Mouse (Mus musculus) CD4-positive, CD25-positive, alpha-beta regulatory T cell, adult 4 months (primary cell): ENCODE data around the gene Ar. TPM values are rescaled to one million over a fixed set of nuclear protein-coding genes. Genes with fewer than 3 reads are reported as not detected.

Experiments
- ATAC-seq: one replicate; pipeline ENCODE4 v1.8.0; 2017
- polyA plus RNA-seq, 2 experiments: library from polyadenylated mRNA; unstranded; fragments of 100-300 nt; shearing (Covaris generic); gene quantifications; one replicate each; pipeline ENCODE4 v1.2.1; 2017

Gene Ar
- 1 to 10 TPM; 3.3 to 4.3 TPM for polyA plus RNA-seq

DNA sequence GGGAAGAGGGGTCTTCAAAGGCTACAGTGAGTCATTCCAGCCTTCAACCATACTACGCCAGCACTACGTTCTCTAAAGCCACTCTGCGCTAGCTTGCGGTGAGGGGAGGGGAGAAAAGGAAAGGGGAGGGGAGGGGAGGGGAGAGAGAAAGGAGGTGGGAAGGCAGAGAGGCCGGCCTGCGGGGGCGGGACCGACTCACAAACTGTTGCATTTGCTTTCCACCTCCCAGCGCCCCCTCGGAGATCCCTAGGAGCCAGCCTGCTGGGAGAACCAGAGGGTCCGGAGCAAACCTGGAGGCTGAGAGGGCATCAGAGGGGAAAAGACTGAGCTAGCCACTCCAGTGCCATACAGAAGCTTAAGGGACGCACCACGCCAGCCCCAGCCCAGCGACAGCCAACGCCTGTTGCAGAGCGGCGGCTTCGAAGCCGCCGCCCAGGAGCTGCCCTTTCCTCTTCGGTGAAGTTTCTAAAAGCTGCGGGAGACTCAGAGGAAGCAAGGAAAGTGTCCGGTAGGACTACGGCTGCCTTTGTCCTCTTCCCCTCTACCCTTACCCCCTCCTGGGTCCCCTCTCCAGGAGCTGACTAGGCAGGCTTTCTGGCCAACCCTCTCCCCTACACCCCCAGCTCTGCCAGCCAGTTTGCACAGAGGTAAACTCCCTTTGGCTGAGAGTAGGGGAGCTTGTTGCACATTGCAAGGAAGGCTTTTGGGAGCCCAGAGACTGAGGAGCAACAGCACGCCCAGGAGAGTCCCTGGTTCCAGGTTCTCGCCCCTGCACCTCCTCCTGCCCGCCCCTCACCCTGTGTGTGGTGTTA lies at the start of gene Ar:
TSS of gene Ar (plus strand) at position 239 of the 812 bp plus-strand sequence.
- peak; percentile 68 for ATAC-seq

DNA sequence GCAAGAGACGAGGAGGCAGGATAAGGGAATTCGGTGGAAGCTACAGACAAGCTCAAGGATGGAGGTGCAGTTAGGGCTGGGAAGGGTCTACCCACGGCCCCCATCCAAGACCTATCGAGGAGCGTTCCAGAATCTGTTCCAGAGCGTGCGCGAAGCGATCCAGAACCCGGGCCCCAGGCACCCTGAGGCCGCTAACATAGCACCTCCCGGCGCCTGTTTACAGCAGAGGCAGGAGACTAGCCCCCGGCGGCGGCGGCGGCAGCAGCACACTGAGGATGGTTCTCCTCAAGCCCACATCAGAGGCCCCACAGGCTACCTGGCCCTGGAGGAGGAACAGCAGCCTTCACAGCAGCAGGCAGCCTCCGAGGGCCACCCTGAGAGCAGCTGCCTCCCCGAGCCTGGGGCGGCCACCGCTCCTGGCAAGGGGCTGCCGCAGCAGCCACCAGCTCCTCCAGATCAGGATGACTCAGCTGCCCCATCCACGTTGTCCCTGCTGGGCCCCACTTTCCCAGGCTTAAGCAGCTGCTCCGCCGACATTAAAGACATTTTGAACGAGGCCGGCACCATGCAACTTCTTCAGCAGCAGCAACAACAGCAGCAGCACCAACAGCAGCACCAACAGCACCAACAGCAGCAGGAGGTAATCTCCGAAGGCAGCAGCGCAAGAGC lies 1.3 kb downstream of the Ar start:
- ATAC-seq, result peak; percentile 35

DNA sequence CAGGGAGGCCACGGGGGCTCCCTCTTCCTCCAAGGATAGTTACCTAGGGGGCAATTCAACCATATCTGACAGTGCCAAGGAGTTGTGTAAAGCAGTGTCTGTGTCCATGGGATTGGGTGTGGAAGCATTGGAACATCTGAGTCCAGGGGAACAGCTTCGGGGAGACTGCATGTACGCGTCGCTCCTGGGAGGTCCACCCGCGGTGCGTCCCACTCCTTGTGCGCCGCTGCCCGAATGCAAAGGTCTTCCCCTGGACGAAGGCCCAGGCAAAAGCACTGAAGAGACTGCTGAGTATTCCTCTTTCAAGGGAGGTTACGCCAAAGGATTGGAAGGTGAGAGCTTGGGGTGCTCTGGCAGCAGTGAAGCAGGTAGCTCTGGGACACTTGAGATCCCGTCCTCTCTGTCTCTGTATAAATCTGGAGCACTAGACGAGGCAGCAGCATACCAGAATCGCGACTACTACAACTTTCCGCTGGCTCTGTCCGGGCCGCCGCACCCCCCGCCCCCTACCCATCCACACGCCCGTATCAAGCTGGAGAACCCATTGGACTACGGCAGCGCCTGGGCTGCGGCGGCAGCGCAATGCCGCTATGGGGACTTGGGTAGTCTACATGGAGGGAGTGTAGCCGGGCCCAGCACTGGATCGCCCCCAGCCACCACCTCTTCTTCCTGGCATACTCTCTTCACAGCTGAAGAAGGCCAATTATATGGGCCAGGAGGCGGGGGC lies 2.0 kb downstream of the Ar start:
- ATAC-seq, result no peak

DNA sequence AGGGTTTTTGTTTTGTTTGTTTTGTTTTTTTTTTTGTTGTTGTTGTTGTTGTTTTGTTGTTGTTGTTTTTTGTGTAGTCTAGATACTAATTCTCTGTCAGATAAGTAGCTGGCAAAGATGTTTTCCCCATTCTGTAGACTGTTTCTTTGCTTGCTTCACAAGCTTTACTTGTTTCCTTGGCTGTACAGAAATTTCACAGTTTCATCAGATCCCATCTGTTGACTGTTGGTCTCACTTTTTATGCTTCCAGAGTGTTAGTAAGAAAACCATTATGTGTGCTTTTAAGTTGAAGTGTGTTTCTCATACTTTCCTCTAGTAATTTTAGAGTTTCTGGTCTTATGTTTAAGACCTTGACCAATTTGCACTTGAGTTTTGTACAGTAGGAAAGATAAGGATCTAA lies 41.2 kb downstream of the Ar start:
- ATAC-seq, result no peak

DNA sequence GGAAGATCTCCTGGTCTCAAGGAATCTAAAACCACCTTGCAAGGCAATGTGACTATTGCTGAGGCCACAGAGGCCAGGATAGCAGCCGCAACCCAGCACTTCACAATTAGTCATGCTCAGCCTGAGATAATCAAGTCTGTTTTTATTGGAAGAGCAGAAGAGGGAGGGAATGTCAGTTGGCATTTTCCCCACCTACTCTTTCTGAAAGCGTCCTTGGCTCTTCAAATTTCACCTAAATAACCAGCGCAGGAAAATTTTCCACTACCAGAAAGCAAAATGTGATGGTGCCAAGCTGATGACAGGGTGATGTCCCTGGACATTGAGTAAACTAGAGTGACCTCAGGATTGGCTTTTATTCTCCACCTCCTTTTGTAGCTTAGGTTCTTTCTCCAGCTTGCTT lies 57.2 kb downstream of the Ar start:
- no peak for ATAC-seq

DNA sequence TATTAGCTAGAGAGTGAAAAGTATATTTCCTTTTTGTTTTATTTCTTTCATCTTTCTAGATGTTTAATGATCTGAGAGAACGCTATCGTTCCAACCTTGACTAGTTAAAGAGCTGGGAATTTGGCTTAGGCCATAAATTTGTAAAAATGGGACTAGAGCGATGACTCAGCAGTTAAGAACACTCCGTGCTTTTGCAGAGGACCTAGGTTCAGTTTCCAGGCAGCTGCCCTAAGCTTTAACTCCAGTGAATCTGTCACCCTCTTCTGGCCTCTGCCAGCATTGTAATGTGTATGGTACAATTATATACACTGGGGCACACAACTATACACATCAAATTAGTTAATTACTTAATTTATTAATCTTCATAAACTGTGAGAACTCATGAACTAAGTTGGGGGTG lies 58.6 kb downstream of the Ar start:
- ATAC-seq, result no peak

DNA sequence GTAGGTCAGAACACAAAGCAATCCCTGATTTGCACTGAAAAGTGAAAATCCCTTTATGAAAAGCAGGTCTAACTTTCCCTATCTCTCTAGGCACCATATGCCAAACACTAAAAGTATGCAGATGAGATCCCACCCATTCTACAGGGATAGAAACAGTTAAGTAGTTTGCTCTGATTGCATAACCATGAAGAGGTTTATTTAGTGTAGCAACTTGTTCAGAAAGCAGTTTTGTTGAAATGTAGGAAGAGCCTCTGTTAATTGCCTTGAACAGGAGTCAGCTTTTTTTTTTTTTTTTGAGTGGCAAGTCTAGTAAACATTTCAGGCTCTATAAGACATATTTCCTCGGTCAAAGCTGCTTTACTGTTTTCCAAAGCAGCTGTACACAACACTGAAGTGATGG lies 67.5 kb downstream of the Ar start:
- no peak for ATAC-seq

DNA sequence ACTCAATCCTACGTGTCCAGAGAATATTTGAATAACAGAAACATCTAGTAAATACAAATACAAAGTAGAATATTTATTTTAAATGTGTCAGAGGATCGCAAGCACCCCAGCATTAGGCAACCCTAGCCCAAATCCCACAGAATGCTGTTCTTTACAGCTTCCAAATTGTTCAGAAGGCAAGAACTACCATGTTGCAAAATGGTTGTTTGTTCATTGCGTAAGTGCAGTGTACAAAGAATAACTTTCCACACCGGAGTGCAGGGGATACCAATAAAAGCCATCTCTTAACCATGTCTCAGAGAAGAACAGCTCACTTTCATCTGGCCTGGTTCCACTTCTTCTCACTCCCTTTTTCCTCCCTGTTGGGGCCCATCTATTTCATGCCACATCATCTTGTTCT lies 90.4 kb downstream of the Ar start:
- ATAC-seq, result no peak

DNA sequence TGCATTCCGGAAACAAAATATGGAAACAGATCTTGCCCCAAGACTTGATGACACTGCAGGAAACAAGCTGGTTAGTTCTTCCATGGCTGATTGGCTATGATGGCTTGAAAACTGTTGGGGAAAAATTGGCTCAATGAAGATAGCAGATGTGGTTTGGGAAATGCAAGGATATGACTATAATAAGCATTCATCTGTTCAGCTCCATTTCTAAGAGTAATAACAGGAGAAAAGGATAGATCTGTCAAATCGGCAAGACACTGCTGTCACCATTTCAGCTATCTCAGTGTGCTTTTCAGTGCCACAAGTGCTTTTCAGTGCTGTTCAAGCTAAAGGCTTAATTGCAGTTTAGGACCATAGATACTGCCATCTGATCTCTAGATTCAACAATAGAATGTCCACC lies 96.5 kb downstream of the Ar start:
- no peak for ATAC-seq

DNA sequence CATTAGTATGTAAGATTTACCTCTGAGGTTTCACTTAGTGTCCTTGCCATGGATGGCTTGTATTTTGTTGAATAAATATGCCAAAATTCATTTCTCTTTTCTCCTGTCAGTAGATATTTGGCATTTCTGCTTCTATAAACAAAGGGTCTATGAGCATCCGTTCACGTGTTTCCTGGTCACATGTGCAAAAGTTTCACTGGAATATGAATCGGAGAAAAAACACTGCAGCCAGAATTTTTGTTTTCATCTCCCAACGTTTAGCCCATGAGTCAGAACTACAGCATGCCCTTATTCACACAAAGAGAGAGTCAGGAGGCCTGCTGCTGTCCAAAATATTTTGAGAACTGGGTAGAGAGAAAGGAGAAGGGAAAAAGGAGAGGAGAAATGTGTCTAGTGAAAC lies 99.8 kb downstream of the Ar start:
- no peak for ATAC-seq

DNA sequence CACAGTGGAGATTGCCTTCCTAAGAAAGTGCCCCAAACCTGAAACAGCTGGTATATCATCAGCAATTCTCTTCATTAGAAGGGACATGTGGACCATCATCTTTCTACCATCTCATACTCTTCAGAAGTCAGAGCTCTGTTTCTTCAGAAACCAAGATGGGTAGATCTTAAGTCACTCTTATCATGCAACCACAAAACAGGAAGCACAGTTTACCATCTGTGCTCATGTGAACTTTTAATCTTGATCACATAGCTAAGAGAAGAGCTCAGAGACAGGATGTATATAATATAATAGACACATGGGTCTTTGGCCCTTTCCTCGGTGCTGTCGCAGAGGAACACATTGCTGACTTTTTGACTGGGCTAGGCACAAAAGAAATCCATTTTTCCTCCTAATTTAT lies 111.1 kb downstream of the Ar start:
- peak; percentile 95 for ATAC-seq

DNA sequence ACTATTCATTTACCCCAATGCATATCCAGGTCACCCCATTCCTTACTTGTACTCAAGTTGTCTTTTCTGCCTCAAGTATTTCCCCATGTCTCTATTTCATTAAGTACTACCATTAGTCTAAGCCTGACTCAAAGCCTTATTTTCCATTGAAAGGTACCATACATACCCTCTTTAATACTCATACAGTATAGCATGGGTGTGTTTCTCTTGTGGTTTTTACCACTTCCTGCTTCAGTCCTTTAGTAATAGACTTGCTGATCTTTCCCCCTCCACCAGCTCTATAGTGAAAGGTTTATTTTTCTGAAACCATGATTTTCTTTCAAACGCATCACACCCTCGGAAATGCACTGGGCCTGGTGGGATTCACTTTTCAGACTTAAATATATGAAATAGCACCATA lies 117.2 kb downstream of the Ar start:
- peak; percentile 97 for ATAC-seq

DNA sequence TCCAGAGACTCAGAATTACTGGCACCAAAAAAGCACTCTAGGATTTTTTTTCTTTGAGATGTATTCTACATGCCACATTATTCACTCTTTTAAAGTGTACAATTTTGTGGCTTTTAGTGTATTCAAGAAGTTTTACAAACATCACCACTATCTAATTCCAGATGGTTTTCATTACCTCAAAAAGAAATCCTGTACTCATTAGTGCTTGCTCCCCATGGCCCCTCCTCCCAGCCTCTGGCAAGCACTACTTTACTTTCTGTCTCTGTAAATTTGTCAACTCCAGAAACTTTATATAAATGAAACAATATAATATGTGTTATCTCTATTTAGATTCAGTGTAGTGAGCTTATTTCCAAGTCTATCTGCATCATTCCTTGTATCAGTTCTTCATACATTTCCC lies 122.8 kb downstream of the Ar start:
- ATAC-seq, result no peak

DNA sequence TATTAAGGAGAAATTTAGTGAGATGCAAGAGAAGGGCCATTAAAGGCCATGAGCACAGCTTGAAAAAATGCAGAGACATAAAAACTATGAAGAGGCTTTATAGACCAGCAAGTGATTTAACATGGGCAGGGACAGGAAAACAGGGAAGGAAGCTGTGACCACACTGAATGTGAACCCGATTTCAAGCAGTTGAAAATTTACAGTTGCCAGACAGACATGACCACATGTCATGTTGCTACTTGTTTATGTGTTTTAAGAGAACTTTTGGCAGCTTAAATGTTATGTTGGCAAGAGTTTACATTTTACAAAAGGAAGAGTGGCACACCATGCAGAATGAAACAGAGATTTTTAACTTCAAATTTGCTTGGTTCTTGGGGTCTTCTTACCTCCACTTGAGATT lies 143.2 kb downstream of the Ar start:
- peak; percentile 32 for ATAC-seq

DNA sequence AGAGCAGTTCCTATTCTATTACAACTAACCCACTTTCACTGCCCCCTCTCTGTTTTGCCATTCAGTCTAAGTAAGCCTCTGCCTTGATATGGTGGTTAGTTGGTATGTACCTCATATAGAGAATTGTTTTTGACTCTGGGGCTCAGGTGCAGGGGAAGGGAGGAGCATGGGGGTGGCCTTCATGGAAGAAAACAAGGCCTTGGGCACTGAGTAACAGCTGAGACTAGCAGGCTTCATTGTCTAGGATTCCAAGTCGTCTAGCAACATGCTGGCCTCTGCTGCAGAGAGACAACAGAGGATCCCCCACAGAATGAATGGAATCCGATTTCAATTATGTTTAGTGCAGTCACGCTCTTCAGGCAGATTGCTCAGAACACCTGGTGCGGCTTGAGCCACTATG lies 152.1 kb downstream of the Ar start:
- no peak for ATAC-seq

DNA sequence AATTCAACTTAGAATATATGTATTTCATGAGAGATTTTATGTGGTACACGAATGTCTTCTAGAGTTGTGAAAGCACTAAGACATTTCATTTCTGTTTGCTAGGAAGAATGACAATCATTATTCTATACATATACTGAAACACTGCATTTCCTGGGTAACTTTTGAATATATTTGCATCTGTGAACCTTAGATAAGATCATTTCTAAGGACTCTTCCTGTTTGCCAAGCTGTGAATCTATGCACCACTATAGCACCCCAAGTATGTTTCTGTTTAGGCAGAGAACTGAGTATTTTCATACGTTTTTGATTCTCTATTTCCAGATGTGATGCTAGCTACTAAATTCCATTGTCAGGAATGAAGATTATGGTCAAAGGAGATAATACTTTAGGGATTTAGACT lies 153.4 kb downstream of the Ar start:
- ATAC-seq, result peak; percentile 62

DNA sequence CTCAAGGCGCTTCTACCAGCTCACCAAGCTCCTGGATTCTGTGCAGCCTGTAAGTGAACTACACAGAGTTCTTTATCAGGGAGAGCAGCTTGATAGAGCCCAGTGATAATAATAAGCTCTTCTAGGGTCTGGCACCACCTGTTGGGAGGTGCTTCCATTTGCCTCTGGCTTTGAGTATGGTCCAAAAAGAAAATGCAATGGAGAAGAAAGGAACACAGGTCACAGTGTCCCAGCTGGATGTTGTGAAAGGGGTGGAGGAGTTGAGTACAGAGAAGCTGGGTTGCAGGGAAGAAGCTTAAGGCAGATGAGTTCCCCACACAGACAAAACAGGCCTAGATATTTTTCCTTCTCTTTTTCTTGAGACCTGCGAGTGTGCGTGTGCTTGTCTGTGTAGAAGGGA lies 167.4 kb downstream of the Ar start:
- no peak for ATAC-seq

DNA sequence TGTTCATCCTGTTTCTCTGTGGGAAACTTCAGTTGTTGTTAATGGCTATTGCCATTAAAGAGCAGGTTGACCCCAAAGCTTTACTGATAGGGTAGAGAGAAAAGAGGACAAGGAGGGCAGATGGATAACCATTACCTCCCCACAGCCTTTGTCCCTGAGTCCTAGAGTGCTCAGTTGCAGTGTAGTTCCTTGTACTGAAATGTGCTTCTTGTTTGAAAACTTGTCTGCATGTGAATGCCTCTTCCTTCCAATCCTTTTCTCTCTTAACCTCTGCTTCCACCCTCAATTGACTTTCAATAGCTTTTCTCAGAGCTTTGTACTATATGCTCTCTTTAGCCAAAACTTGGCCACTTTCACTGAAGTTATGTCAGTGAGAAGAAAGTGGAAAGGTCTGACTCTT lies 168.9 kb downstream of the Ar start:
- ATAC-seq, result no peak

DNA sequence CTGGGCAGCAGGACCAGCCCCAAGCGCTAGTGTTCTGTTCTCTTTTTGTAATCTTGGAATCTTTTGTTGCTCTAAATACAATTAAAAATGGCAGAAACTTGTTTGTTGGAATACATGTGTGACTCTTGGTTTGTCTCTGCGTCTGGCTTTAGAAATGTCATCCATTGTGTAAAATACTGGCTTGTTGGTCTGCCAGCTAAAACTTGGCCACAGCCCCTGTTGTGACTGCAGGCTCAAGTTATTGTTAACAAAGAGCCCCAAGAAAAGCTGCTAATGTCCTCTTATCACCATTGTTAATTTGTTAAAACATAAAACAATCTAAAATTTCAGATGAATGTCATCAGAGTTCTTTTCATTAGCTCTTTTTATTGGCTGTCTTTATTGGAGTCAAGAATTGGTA lies 174.5 kb downstream of the Ar start:
- no peak for ATAC-seq

DNA sequence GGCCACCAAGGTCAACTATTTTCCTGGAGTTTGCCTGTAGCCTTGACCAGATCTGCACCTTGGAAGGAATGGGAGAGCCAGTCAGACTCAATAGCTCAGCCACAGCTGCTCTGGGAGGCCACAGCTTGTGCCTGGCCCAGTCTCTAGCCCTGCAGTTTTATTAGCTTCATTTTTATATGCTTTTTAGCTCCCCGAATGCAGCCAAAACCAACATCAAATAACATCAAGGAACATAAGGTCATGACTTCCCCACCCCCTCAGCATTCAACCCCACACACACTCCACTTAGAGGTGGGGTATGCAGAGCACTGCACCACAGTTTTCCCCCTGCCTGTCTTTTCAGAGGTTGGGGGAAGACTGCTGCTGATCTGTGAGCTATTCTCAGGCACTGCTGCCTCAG lies 198.9 kb downstream of the Ar start:
- no peak for ATAC-seq

DNA sequence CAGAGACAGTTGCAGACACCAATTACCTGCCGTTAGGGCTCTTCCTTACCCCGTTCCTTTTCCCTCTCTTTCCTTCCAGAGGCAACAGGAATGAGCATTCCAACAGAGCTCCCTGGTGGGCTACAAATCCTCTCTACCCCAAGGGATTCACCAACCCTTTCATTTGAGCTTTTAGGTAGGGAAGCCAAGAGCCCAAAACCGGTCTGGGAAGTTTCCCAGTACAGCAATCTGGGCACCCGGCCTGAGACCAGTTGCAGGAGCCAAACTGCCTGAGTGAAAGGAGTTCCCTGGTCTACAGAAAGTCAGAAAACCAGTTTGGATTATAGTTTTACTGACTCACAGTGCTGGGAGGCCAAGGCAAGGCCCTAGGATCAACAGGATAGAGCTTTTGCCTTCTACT lies 199.5 kb downstream of the Ar start:
- ATAC-seq, result no peak
